Comparison of ENCODE assay signal across 9 mouse cellular contexts in genomic region chr1:92840231-92840890, GRCm38 (mm10). TPM values are rescaled to one million over a fixed set of nuclear protein-coding genes. Genes with fewer than 3 reads are reported as not detected.
DNase-seq lines count a peak whose midpoint lies in the region; ATAC-seq and TF ChIP-seq lines count a peak whose summit lies in the region.
"Had no signal": no experiment of that assay in that cellular context is flagged by ENCODE, and none has a peak within 500 bp of the region (broad histone marks: within the 10 kb centered on the region; RNA-seq: fewer than 3 reads in every experiment).

No protein-coding gene starts in this region.

- H3K9me3 ChIP-seq in midbrain, embryonic 13.5 days, result no peaks in the 10 kb centered on the region
- H3K9me3 ChIP-seq in midbrain, embryonic 11.5 days (ENCODE audit: control insufficient read depth, low read length), result no peaks in the 10 kb centered on the region
- H3K9me3 ChIP-seq: neural tube, embryonic 13.5 days had no signal

- no peaks in the 10 kb centered on the region for H3K27me3 ChIP-seq in midbrain, embryonic 13.5 days
- no peaks in the 10 kb centered on the region for H3K27me3 ChIP-seq in midbrain, embryonic 11.5 days (ENCODE audit: control insufficient read depth, insufficient read depth, low read length)
- H3K27me3 ChIP-seq: neural tube, embryonic 13.5 days had no signal

- peaks cover 37% of the 10 kb centered on the region for H3K4me1 ChIP-seq in midbrain, embryonic 13.5 days (replicated peaks)
- H3K4me1 ChIP-seq in midbrain, embryonic 11.5 days (ENCODE audit: control insufficient read depth, insufficient read depth, low read length), result no peaks in the 10 kb centered on the region

- H3K27ac ChIP-seq in gastrocnemius, adult 2 months, result peak overlapping the region; percentile 99
- no peak overlapping the region for H3K27ac ChIP-seq in midbrain, embryonic 13.5 days
- H3K27ac ChIP-seq in midbrain, embryonic 11.5 days (ENCODE audit: low read depth, low read length), result no peak overlapping the region
- H3K27ac ChIP-seq: neural tube, embryonic 13.5 days had no signal

- H3K4me3 ChIP-seq in gastrocnemius, adult 2 months, result no peak overlapping the region
- H3K4me3 ChIP-seq in midbrain, embryonic 13.5 days (replicated peaks), result no peak overlapping the region
- H3K4me3 ChIP-seq in midbrain, embryonic 11.5 days (ENCODE audit: low read depth, low read length), result no peak overlapping the region
- H3K4me3 ChIP-seq: neural tube, embryonic 13.5 days had no signal

- peak; percentile 51 for TF ChIP-seq CTCF in gastrocnemius, adult 2 months (IDR thresholded peaks at IDR 0.05)

- intact Hi-C loops in gastrocnemius, adult 2 months (cut with DNase I), result loop anchor here (5.0 kb wide), 1 partner anchor 52 kb away; no protein-coding TSS in a partner anchor

- peak; percentile 38 for DNase-seq in gastrocnemius, adult 2 months
- DNase-seq in gastrocnemius, postnatal 10 days, result no peak
- DNase-seq in midbrain, embryonic 11.5 days (ENCODE audit: low spot score, missing footprints), result no peak
- peak; percentile 59 for DNase-seq in cerebellum, adult 11-12 months
- peak; percentile 35 for DNase-seq in retina, postnatal 1 day
- DNase-seq in B cell, adult 2 months, result no peak
- no peak for DNase-seq in urinary bladder, adult 18-20 months (ENCODE audit: low spot score in 2 of 2)

- H3K36me3 ChIP-seq in midbrain, embryonic 13.5 days, result peaks cover 39% of the 10 kb centered on the region
- peaks cover 4% of the 10 kb centered on the region; the same call in 1 of the 2 replicates for H3K36me3 ChIP-seq in midbrain, embryonic 11.5 days (ENCODE audit: control insufficient read depth, insufficient read depth, low read length)

- WGBS in midbrain, embryonic 13.5 days, result 83% methylated on average over 8 of the region's 8 CpGs
- 83% methylated on average over 8 of the region's 8 CpGs for WGBS in midbrain, embryonic 11.5 days

- H3K4me2 ChIP-seq in midbrain, embryonic 13.5 days (replicated peaks), result no peak overlapping the region
- no peak overlapping the region for H3K4me2 ChIP-seq in midbrain, embryonic 11.5 days
- H3K4me2 ChIP-seq: neural tube, embryonic 13.5 days had no signal

- ATAC-seq in midbrain, embryonic 13.5 days, result 0 out of 2 replicates have a peak, but pooled peaks have one; percentile 15
- ATAC-seq in midbrain, embryonic 11.5 days (ENCODE audit: low FRiP score), result no peak

- no peak overlapping the region for H3K9ac ChIP-seq in midbrain, embryonic 13.5 days (replicated peaks)
- no peak overlapping the region for H3K9ac ChIP-seq in midbrain, embryonic 11.5 days (ENCODE audit: low read length)
- H3K9ac ChIP-seq: neural tube, embryonic 13.5 days had no signal

RNA-seq across cellular contexts. Expression of gene Gpc1, which starts 8.9 kb away (rescaled TPM):
- total RNA-seq in gastrocnemius, adult 2 months (2021), result 100 to 1,000 TPM; 214 to 256 TPM
- total RNA-seq in gastrocnemius, postnatal 10 days (2021), result 100 to 1,000 TPM; 276 to 282 TPM
- 55.8 and 67.7 TPM in 2 replicates for polyA plus RNA-seq in midbrain, embryonic 13.5 days (2015; fragmentation: Nextera tagmentation; extraction: Ambion mirVana)
- polyA plus RNA-seq in midbrain, embryonic 11.5 days (2014; fragmentation: Nextera tagmentation; extraction: Ambion mirVana), result 32.1 and 41.8 TPM in 2 replicates

Comparison
In these comparisons a context has a peak if more than half of its experiments do, and no peak if none do; other contexts are left out.
1. DNase-seq: peak in gastrocnemius, adult 2 months (single experiment), cerebellum, adult 11-12 months (single experiment) and retina, postnatal 1 day (single experiment); none in gastrocnemius, postnatal 10 days (single experiment), midbrain, embryonic 11.5 days (single experiment), B cell, adult 2 months (0 of 2) and urinary bladder, adult 18-20 months (0 of 2).